Mouse (Mus musculus) heart, embryonic 12.5 days (tissue): Measurements from ENCODE around the gene Srd5a1. TPM values are rescaled to one million over a fixed set of nuclear protein-coding genes. Genes with fewer than 3 reads are reported as not detected.

Experiments
- ATAC-seq: fragments of 200-750 bp; cut with Nextera tagmentation; 2 replicates; pipeline ENCODE4 v1.8.0; 2017; ENCODE audit warnings: moderate TSS enrichment, moderate library complexity; ENCODE audit not compliant: insufficient number of reproducible peaks, low FRiP score
- H3K27ac ChIP-seq: fragments of 300-500 bp; sonication (generic); 2 replicates; pipeline ENCODE4 v1.5.1; 2016; ENCODE audit warnings: mild to moderate bottlenecking, moderate library complexity; ENCODE audit not compliant: poor library complexity, severe bottlenecking
- H3K27me3 ChIP-seq: fragments of 300-500 bp; sonication (generic); replicated peaks from 2 replicates; pipeline ENCODE4 v1.6.1; 2016; ENCODE audit warnings: mild to moderate bottlenecking, moderate library complexity
- H3K36me3 ChIP-seq: fragments of 300-500 bp; sonication (generic); 2 replicates; pipeline ENCODE4 v1.6.1; 2016; ENCODE audit warnings: mild to moderate bottlenecking, moderate library complexity
- H3K4me1 ChIP-seq: fragments of 300-500 bp; sonication (generic); replicated peaks from 2 replicates; pipeline ENCODE4 v1.6.1; 2016; ENCODE audit warnings: mild to moderate bottlenecking
- H3K4me2 ChIP-seq: fragments of 300-500 bp; sonication (generic); 2 replicates; pipeline ENCODE4 v1.6.1; 2016; ENCODE audit warnings: mild to moderate bottlenecking, moderate library complexity
- H3K4me3 ChIP-seq: fragments of 300-500 bp; sonication (generic); 2 replicates; pipeline ENCODE4 v1.5.1; 2016; ENCODE audit warnings: mild to moderate bottlenecking
- H3K9ac ChIP-seq: fragments of 300-500 bp; sonication (generic); 2 replicates; pipeline ENCODE4 v1.6.1; 2016; ENCODE audit warnings: mild to moderate bottlenecking, moderate library complexity
- H3K9me3 ChIP-seq: fragments of 300-500 bp; sonication (generic); replicated peaks from 2 replicates; pipeline ENCODE4 v1.6.1; 2016; ENCODE audit warnings: mild to moderate bottlenecking, moderate library complexity
- WGBS: fragments of 180-500 bp; shearing (Covaris S2); methylation state at CpG from one replicate; pipeline ENCODE4 v1.1.7; 2016; 5-methylcytosine and 5-hydroxymethylcytosine counted together
- polyA plus RNA-seq: library from polyadenylated mRNA; unstranded; fragments of >200 nt; fragmentation: Nextera tagmentation; extraction: Ambion mirVana; gene quantifications from 2 replicates; pipeline ENCODE4 v1.2.1, GENCODE M21; 2016

Gene Srd5a1
- polyA plus RNA-seq, 1 experiment from 2014 or later, result 8.1 TPM

GRCm38 (mm10) chr13:69594577-69595256 is 16.5 kb downstream of the Srd5a1 start:
- no peaks in the 10 kb centered on the region for H3K36me3 ChIP-seq
- H3K4me3 ChIP-seq, result no peak overlapping the region
- no peak overlapping the region for H3K27ac ChIP-seq
- no peak overlapping the region for H3K4me2 ChIP-seq
- WGBS, result 81% methylated on average over 7 of the region's 7 CpGs
- no peak for ATAC-seq
- no peak overlapping the region for H3K9ac ChIP-seq
- H3K9me3 ChIP-seq, result no peaks in the 10 kb centered on the region
- no peaks in the 10 kb centered on the region for H3K27me3 ChIP-seq
- peaks cover 4% of the 10 kb centered on the region; the same call in 1 of the 2 replicates for H3K4me1 ChIP-seq

GRCm38 (mm10) chr13:69593453-69593852 is 17.8 kb downstream of the Srd5a1 start:
- Histone ChIP-seq H3K9ac (no peak overlapping the region), H3K4me2 (no peak overlapping the region), H3K36me3 (no peaks in the 10 kb centered on the region), H3K27me3 (no peaks in the 10 kb centered on the region), H3K9me3 (no peaks in the 10 kb centered on the region), H3K4me1 (peaks cover 11% of the 10 kb centered on the region), H3K4me3 (no peak overlapping the region), H3K27ac (no peak overlapping the region)
- ATAC-seq, result no peak
- WGBS, result 61% methylated on average over 8 of the region's 8 CpGs

DNA sequence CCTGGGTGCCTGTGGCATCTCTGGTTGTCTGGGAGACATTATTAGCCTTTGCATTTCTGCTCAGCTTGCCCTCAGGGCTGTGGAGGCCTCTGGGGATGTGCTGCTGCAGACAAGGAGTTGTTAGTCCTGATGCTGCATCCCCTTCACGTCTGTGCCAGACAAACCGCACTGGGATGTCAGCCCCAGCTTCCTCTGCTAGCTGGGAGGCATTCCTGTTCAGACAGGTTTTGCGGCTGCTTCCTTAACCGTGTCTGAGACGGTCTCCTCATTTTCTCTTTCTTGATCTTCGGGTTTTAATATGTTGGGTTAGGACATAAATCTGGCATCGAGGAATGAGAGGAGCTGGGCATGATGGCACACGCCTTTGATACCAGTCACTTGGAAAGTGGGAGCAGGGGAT is 19.0 kb downstream of the Srd5a1 start:
- H3K4me1 ChIP-seq, result peaks cover 17% of the 10 kb centered on the region
- no peak overlapping the region for H3K4me3 ChIP-seq
- 79% methylated on average over 8 of the region's 8 CpGs for WGBS
- H3K27ac ChIP-seq, result no peak overlapping the region
- no peaks in the 10 kb centered on the region for H3K27me3 ChIP-seq
- no peak for ATAC-seq
- no peaks in the 10 kb centered on the region for H3K9me3 ChIP-seq
- H3K9ac ChIP-seq, result no peak overlapping the region
- no peaks in the 10 kb centered on the region for H3K36me3 ChIP-seq
- no peak overlapping the region for H3K4me2 ChIP-seq

DNA sequence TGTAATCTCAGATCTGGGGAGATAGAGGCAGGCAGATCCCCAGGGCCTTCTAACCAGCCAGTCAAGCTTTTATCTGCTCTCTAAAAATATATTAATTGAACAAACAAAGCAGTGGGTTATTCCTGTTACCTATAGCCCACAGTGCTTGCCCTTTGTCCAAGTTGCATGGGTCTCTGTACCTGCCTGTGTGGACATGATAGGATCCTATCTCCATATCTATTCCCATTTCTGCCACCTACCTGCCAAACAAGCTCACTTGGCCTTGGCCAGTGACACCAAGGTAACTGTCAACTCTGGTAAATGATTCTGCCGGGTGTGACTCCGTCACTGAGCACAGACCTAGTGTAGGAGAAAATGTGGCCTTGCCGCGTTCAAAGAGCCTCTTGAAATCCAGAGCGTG is 19.9 kb downstream of the Srd5a1 start:
- no peak overlapping the region for H3K27ac ChIP-seq

DNA sequence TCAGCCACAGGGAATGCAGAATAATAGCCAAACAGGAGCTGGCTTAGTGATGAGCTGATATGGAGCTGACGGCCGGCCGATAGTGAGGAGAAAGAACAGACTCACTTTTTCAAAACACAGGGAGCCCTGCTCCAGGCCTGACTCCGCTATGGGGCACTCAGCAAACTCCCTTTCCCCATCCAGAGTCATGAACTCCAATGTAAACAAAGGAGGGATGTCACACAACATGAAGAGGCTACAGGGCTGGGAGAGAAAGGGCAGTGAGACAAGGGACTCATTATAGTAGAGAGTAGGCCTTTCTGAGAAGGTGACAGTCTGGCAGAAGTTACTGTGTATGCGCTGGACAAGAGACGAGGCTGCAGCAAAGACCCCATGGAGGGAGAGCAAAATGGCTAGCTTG is 23.0 kb downstream of the Srd5a1 start:
- 35% methylated on average over 6 of the region's 6 CpGs for WGBS
- no peak overlapping the region for H3K9ac ChIP-seq
- H3K4me1 ChIP-seq, result peaks cover 46% of the 10 kb centered on the region

More for the DNA sequence above, 19.9 kb downstream of the Srd5a1 start:
- H3K4me1 ChIP-seq, result peaks cover 25% of the 10 kb centered on the region
- H3K4me2 ChIP-seq, result no peak overlapping the region
- no peaks in the 10 kb centered on the region for H3K36me3 ChIP-seq
- no peak overlapping the region for H3K4me3 ChIP-seq
- ATAC-seq, result no peak
- 89% methylated on average over 5 of the region's 5 CpGs for WGBS
- no peak overlapping the region for H3K9ac ChIP-seq
- H3K27me3 ChIP-seq, result no peaks in the 10 kb centered on the region
- no peaks in the 10 kb centered on the region for H3K9me3 ChIP-seq

GRCm38 (mm10) chr13:69587849-69588248 is 23.4 kb downstream of the Srd5a1 start:
- Histone ChIP-seq H3K4me2 (no peak overlapping the region), H3K9me3 (no peaks in the 10 kb centered on the region), H3K36me3 (no peaks in the 10 kb centered on the region), H3K27me3 (no peaks in the 10 kb centered on the region), H3K9ac (no peak overlapping the region), H3K27ac (no peak overlapping the region), H3K4me3 (no peak overlapping the region), H3K4me1 (peaks cover 46% of the 10 kb centered on the region)
- no peak for ATAC-seq
- WGBS, result 60% methylated on average over 3 of the region's 3 CpGs

More for the DNA sequence above, 23.0 kb downstream of the Srd5a1 start:
- Histone ChIP-seq H3K27ac (no peak overlapping the region), H3K36me3 (no peaks in the 10 kb centered on the region), H3K4me3 (no peak overlapping the region), H3K9me3 (no peaks in the 10 kb centered on the region), H3K4me2 (no peak overlapping the region), H3K27me3 (no peaks in the 10 kb centered on the region)
- ATAC-seq, result no peak

DNA sequence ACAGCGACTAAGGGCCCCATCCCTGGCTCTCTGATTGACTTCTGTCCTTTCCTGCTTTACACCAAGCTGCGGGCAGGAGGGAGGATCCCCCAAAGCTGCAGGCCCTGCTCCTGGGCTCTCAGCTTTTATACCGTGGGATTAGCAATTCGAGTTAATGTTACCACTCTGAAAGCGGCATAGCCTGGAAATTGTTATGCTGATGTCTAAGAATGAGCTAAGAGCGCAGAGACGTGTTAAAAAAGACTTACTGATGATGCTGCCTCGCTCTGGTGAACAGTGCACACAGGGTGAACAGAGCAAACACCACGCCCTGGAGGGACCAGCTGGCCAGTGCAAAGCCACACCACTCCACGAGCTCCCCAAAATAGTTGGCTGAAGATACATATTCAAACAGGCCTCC is 24.9 kb downstream of the Srd5a1 start:
- no peak for ATAC-seq
- H3K9ac ChIP-seq, result no peak overlapping the region
- H3K27me3 ChIP-seq, result no peaks in the 10 kb centered on the region
- no peaks in the 10 kb centered on the region for H3K36me3 ChIP-seq
- H3K4me1 ChIP-seq, result peaks cover 46% of the 10 kb centered on the region
- no peak overlapping the region for H3K4me3 ChIP-seq
- H3K27ac ChIP-seq, result no peak overlapping the region
- no peaks in the 10 kb centered on the region for H3K9me3 ChIP-seq
- H3K4me2 ChIP-seq, result no peak overlapping the region
- WGBS, result 60% methylated on average over 10 of the region's 10 CpGs

DNA sequence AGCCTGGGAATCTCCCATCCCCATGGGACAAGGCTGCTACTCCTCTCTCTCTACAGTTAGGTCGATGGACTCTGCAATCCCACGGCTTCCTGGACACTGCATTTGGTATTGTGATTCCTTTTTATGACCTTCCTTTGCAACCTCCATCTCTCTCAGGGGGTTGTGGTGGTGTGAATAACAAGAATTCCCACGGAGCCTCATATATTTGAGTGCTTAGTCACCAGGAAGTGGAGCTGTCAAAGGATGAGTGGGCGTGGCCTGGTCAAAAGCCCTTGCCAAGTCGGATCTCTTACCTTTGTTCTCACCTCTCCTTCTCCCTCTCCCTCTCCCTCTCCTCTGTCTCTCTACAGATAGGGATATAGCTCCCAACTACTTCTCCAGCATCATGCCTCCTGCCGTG is 25.4 kb downstream of the Srd5a1 start:
- no peak overlapping the region for H3K4me2 ChIP-seq
- no peak overlapping the region for H3K9ac ChIP-seq
- H3K4me1 ChIP-seq, result peaks cover 46% of the 10 kb centered on the region
- no peaks in the 10 kb centered on the region for H3K36me3 ChIP-seq
- ATAC-seq, result no peak
- 45% methylated on average over 6 of the region's 6 CpGs for whole genome bisulfite sequencing
- no peaks in the 10 kb centered on the region for H3K27me3 ChIP-seq
- H3K27ac ChIP-seq, result no peak overlapping the region
- H3K4me3 ChIP-seq, result no peak overlapping the region
- no peaks in the 10 kb centered on the region for H3K9me3 ChIP-seq

GRCm38 (mm10) chr13:69583591-69583990 is 27.7 kb downstream of the Srd5a1 start:
- ATAC-seq, result no peak
- Histone ChIP-seq H3K36me3 (no peaks in the 10 kb centered on the region), H3K4me2 (no peak overlapping the region), H3K27ac (no peak overlapping the region), H3K9ac (no peak overlapping the region), H3K4me3 (no peak overlapping the region), H3K4me1 (peaks cover 40% of the 10 kb centered on the region), H3K27me3 (no peaks in the 10 kb centered on the region), H3K9me3 (no peaks in the 10 kb centered on the region)
- 78% methylated on average over 6 of the region's 6 CpGs for WGBS

DNA sequence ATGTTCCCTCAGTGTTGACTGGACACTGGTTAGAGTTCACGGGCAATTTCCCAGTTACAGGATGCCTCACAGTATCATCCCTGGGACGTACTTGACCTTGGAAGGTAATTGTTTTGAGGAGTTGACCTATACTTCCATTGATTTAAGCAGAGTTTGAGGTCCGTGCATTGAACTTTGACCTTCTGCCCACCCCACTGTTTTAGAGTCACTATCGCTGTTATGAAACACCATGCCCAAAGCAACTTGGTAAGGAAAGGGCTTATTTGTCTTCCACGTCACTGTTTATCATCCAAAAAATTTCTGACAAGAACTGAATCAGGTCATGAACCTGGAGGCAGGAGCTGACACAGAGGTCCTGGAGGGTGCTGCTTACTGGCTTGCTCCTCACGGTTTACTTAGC is 28.8 kb downstream of the Srd5a1 start:
- Histone ChIP-seq H3K36me3 (no peaks in the 10 kb centered on the region), H3K9ac (no peak overlapping the region), H3K4me3 (no peak overlapping the region), H3K27me3 (no peaks in the 10 kb centered on the region), H3K4me1 (peaks cover 32% of the 10 kb centered on the region), H3K9me3 (no peaks in the 10 kb centered on the region), H3K4me2 (no peak overlapping the region), H3K27ac (no peak overlapping the region)
- WGBS, result 84% methylated on average over 6 of the region's 6 CpGs
- ATAC-seq, result no peak

GRCm38 (mm10) chr13:69577181-69577834 is 33.9 kb downstream of the Srd5a1 start:
- Histone ChIP-seq H3K9ac (no peak overlapping the region), H3K27ac (no peak overlapping the region), H3K4me2 (no peak overlapping the region), H3K9me3 (no peaks in the 10 kb centered on the region), H3K4me3 (no peak overlapping the region), H3K36me3 (no peaks in the 10 kb centered on the region), H3K27me3 (no peaks in the 10 kb centered on the region), H3K4me1 (no peaks in the 10 kb centered on the region)
- no peak for ATAC-seq
- WGBS, result 83% methylated on average over 16 of the region's 16 CpGs

GRCm38 (mm10) chr13:69576676-69577075 is 34.6 kb downstream of the Srd5a1 start:
- no peak for ATAC-seq
- Histone ChIP-seq H3K9ac (no peak overlapping the region), H3K4me3 (no peak overlapping the region), H3K4me1 (no peaks in the 10 kb centered on the region), H3K27me3 (no peaks in the 10 kb centered on the region), H3K36me3 (no peaks in the 10 kb centered on the region), H3K9me3 (no peaks in the 10 kb centered on the region), H3K4me2 (no peak overlapping the region), H3K27ac (no peak overlapping the region)
- WGBS, result 51% methylated on average over 11 of the region's 11 CpGs
